Mouse (Mus musculus): Measurements from ENCODE around the gene Gale. TPM values are rescaled to one million over a fixed set of nuclear protein-coding genes. Genes with fewer than 3 reads are reported as not detected.

The Gale gene
- polyA plus RNA-seq, 1 experiment from 2014 or later = 23.1 TPM

DNA sequence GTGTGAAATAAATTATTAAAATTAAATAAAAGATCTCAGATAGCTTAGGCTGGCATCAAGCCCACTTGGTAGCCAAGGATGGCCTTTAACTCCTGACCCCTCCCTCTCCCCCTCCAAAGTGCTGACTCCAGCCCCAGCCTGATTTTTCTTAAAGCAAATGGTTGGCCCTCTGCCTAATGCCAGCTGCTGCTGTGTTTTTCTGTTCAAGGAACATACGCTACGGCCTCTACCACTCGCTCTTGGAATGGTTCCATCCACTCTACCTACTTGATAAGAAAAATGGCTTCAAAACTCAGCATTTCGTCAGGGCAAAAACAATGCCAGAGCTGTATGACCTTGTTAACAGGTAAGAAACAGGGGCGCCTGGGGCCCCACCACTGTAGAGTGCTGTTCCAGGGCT, 38.2 kb upstream of the Gale start:
- Histone ChIP-seq H3K9me3 (replicated peaks; ENCODE audit: control insufficient read depth, low read length) (no peaks in the 10 kb centered on the region), H3K27ac (replicated peaks; ENCODE audit: low read depth, low read length) (no peak overlapping the region), H3K4me1 (ENCODE audit: control insufficient read depth, insufficient read depth, low read length) (peaks cover 2% of the 10 kb centered on the region; the same call in 1 of the 2 replicates), H3K9ac (replicated peaks; ENCODE audit: low read length) (no peak overlapping the region), H3K4me3 (ENCODE audit: low read depth, low read length) (no peak overlapping the region), H3K27me3 (ENCODE audit: control insufficient read depth, insufficient read depth, low read length) (no peaks in the 10 kb centered on the region), H3K36me3 (replicated peaks; ENCODE audit: control insufficient read depth, insufficient read depth, low read depth, low read length) (no peaks in the 10 kb centered on the region; the same call in 1 of the 2 replicates), H3K4me2 (ENCODE audit: low read depth, low read length) (no peak overlapping the region)
- DNase-seq (ENCODE audit: low spot score) = no peak
- 82% methylated on average over 5 of the region's 5 CpGs for WGBS
- no peak for ATAC-seq (replicated peaks; ENCODE audit: insufficient number of reproducible peaks, low FRiP score, low TSS enrichment, low read depth)

DNA sequence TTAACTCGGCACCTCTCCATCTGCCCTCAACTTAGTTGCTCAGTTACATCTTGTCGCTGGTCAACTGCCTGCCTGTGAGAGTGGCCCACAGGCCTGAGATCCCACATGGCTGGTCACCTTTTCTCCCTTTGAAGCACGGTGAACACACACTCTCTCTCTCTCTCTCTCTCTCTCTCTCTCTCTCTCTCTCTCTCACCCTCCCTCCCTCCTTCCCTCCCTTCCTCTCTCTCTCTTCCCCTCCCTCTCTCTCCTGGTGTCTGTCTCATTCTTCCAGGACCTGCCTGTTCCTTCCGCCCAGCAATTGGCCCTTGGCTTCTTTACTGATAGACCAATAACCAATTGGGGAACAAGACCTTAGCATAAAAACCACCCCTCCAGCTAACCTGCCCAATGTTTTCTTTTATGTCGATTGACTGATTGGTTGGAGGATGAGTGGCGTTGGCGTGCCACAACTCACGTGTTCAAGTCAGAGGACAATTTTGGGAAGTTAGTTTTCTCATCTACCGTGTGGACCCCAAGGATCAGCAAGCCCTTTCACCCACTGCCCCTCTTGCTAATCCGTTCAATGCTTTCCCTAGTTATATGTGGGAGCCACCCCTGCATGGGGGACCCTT, 37.2 kb upstream of the Gale start:
- DNase-seq (ENCODE audit: low spot score) (no peak), ATAC-seq (replicated peaks; ENCODE audit: insufficient number of reproducible peaks, low FRiP score, low TSS enrichment, low read depth) (no peak)
- no peaks in the 10 kb centered on the region for H3K27me3 ChIP-seq (ENCODE audit: control insufficient read depth, insufficient read depth, low read length)
- H3K4me1 ChIP-seq (ENCODE audit: control insufficient read depth, insufficient read depth, low read length) = peaks cover 2% of the 10 kb centered on the region; the same call in 1 of the 2 replicates
- H3K9ac ChIP-seq (replicated peaks; ENCODE audit: low read length) = no peak overlapping the region
- no peaks in the 10 kb centered on the region; the same call in 1 of the 2 replicates for H3K36me3 ChIP-seq (replicated peaks; ENCODE audit: control insufficient read depth, insufficient read depth, low read depth, low read length)
- no peak overlapping the region for H3K4me2 ChIP-seq (ENCODE audit: low read depth, low read length)
- 85% methylated on average over 10 of the region's 10 CpGs for WGBS
- H3K27ac ChIP-seq (replicated peaks; ENCODE audit: low read depth, low read length) = no peak overlapping the region
- H3K9me3 ChIP-seq (replicated peaks; ENCODE audit: control insufficient read depth, low read length) = no peaks in the 10 kb centered on the region
- no peak overlapping the region for H3K4me3 ChIP-seq (ENCODE audit: low read depth, low read length)

DNA sequence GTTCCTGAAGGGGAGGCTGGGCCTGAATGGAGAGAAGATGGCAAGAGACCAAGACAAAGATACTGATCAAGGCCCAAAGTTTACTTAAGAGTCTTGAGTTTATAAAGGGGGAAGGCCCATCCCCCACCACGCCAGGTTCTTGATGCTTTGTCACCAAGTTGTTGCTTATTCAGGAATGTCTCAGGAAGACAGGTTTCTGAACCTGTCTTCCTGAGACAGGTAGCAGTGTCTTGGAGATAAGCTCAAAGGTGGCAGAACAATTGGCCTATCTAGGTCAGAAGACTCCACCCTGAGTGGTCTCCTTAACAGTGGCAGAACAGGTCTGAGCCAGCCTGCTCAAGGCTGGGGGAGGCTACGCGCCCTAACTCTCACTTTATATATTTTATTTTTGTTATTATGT, 36.7 kb upstream of the Gale start:
- no peak for DNase-seq (ENCODE audit: low spot score)
- Histone ChIP-seq H3K9ac (replicated peaks; ENCODE audit: low read length) (no peak overlapping the region), H3K4me1 (ENCODE audit: control insufficient read depth, insufficient read depth, low read length) (peaks cover 1% of the 10 kb centered on the region; the same call in 1 of the 2 replicates), H3K9me3 (replicated peaks; ENCODE audit: control insufficient read depth, low read length) (no peaks in the 10 kb centered on the region), H3K36me3 (replicated peaks; ENCODE audit: control insufficient read depth, insufficient read depth, low read depth, low read length) (no peaks in the 10 kb centered on the region; the same call in 1 of the 2 replicates), H3K4me3 (ENCODE audit: low read depth, low read length) (no peak overlapping the region), H3K27me3 (ENCODE audit: control insufficient read depth, insufficient read depth, low read length) (no peaks in the 10 kb centered on the region), H3K27ac (replicated peaks; ENCODE audit: low read depth, low read length) (no peak overlapping the region), H3K4me2 (ENCODE audit: low read depth, low read length) (no peak overlapping the region)
- whole genome bisulfite sequencing = 89% methylated on average over 3 of the region's 3 CpGs
- ATAC-seq (replicated peaks; ENCODE audit: insufficient number of reproducible peaks, low FRiP score, low TSS enrichment, low read depth) = no peak

DNA sequence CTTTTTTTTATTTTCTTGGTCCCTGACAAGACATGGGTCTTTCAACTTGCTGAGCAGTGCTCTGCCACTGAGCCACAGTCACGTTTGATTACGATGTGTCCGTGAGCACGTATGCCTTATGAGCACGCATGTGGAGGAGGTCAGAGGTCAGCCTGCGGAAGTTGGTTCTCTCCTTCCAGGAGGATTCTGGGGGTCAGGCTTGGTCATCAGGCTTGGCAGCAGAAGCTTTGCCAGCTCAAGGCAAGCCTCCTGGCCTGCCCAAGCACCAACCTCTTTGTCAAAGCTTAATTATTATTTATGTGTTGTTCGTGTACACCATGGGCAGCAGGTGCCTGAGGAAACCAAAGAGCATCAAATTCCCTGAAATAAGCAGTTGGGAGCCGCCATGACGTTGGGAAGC, 35.2 kb upstream of the Gale start:
- no peak for DNase-seq (ENCODE audit: low spot score)
- no peak overlapping the region for H3K9ac ChIP-seq (replicated peaks; ENCODE audit: low read length)
- H3K4me1 ChIP-seq (ENCODE audit: control insufficient read depth, insufficient read depth, low read length) = no peaks in the 10 kb centered on the region
- no peak overlapping the region for H3K4me2 ChIP-seq (ENCODE audit: low read depth, low read length)
- H3K27me3 ChIP-seq (ENCODE audit: control insufficient read depth, insufficient read depth, low read length) = no peaks in the 10 kb centered on the region
- ATAC-seq (replicated peaks; ENCODE audit: insufficient number of reproducible peaks, low FRiP score, low TSS enrichment, low read depth) = no peak
- no peaks in the 10 kb centered on the region; the same call in 1 of the 2 replicates for H3K36me3 ChIP-seq (replicated peaks; ENCODE audit: control insufficient read depth, insufficient read depth, low read depth, low read length)
- no peaks in the 10 kb centered on the region for H3K9me3 ChIP-seq (replicated peaks; ENCODE audit: control insufficient read depth, low read length)
- WGBS = 79% methylated on average over 9 of the region's 9 CpGs
- H3K27ac ChIP-seq (replicated peaks; ENCODE audit: low read depth, low read length) = no peak overlapping the region
- H3K4me3 ChIP-seq (ENCODE audit: low read depth, low read length) = no peak overlapping the region

DNA sequence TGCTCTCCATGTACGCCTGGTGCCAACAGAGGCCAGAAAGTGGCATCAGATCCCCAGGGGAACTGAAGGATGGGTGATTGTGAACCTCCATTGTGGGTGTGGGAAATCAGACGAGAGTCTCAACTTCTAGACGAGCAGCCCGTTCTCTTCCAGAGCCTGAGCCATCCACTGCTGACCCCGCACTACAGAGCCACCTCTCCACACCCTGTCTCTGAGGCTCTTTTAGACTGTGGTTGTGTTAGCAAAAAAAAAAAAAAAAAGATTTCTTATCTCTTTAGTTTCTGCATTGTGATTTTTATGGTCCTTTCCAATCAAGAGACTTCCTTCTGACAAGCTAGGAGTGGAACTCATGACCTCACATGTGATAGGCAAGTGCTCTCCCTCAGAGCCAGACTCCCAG, 34.1 kb upstream of the Gale start:
- Histone ChIP-seq H3K9ac (replicated peaks; ENCODE audit: low read length) (no peak overlapping the region), H3K4me1 (ENCODE audit: control insufficient read depth, insufficient read depth, low read length) (no peaks in the 10 kb centered on the region), H3K27me3 (ENCODE audit: control insufficient read depth, insufficient read depth, low read length) (no peaks in the 10 kb centered on the region), H3K36me3 (replicated peaks; ENCODE audit: control insufficient read depth, insufficient read depth, low read depth, low read length) (no peaks in the 10 kb centered on the region; the same call in 1 of the 2 replicates), H3K27ac (replicated peaks; ENCODE audit: low read depth, low read length) (no peak overlapping the region), H3K4me2 (ENCODE audit: low read depth, low read length) (no peak overlapping the region), H3K4me3 (ENCODE audit: low read depth, low read length) (no peak overlapping the region), H3K9me3 (replicated peaks; ENCODE audit: control insufficient read depth, low read length) (no peaks in the 10 kb centered on the region)
- ATAC-seq (replicated peaks; ENCODE audit: insufficient number of reproducible peaks, low FRiP score, low TSS enrichment, low read depth) (no peak), DNase-seq (ENCODE audit: low spot score) (no peak)
- 85% methylated on average over 5 of the region's 5 CpGs for WGBS

DNA sequence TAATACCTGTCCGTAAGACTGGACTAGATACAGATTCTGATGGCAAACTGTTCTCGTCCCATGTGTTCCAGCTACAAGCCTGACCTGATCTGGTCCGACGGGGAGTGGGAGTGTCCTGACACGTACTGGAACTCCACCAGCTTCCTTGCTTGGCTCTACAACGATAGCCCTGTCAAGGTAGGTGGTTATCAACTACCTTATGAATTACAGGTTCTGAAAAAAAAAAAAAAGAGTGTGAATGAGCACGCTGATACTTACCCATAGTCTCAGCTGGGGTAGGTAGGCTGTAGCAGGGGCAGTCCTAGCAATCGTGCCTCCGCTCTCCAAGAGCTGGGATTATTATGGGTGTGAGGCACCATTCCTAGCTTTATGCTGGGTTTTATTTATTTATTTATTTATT, 33.7 kb upstream of the Gale start:
- ATAC-seq (replicated peaks; ENCODE audit: insufficient number of reproducible peaks, low FRiP score, low TSS enrichment, low read depth) (no peak), DNase-seq (ENCODE audit: low spot score) (no peak)
- Histone ChIP-seq H3K4me2 (ENCODE audit: low read depth, low read length) (no peak overlapping the region), H3K36me3 (replicated peaks; ENCODE audit: control insufficient read depth, insufficient read depth, low read depth, low read length) (no peaks in the 10 kb centered on the region; the same call in 1 of the 2 replicates), H3K9me3 (replicated peaks; ENCODE audit: control insufficient read depth, low read length) (no peaks in the 10 kb centered on the region), H3K4me1 (ENCODE audit: control insufficient read depth, insufficient read depth, low read length) (no peaks in the 10 kb centered on the region), H3K9ac (replicated peaks; ENCODE audit: low read length) (no peak overlapping the region), H3K4me3 (ENCODE audit: low read depth, low read length) (no peak overlapping the region), H3K27me3 (ENCODE audit: control insufficient read depth, insufficient read depth, low read length) (no peaks in the 10 kb centered on the region), H3K27ac (replicated peaks; ENCODE audit: low read depth, low read length) (no peak overlapping the region)
- 91% methylated on average over 9 of the region's 9 CpGs for WGBS

DNA sequence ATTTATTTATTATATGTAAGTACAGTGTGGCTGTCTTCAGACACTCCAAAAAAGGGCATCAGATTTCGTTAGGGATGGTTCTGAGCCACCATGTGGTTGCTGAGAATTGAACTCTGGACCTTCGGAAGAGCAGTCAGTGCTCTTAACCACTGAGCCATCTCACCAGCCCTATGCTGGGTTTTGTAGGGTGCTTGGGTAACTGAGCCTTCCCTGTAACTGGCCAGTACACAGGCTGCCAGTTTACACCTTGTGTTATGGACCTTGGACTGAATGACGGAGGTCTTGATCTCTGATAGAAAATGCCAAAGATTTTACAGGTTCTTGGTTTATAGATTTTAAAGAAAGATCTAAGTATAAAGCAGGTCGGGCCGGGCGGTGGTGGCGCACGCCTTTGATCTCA, 33.3 kb upstream of the Gale start:
- no peaks in the 10 kb centered on the region; the same call in 1 of the 2 replicates for H3K36me3 ChIP-seq (replicated peaks; ENCODE audit: control insufficient read depth, insufficient read depth, low read depth, low read length)
- H3K4me3 ChIP-seq (ENCODE audit: low read depth, low read length) = no peak overlapping the region
- no peaks in the 10 kb centered on the region for H3K27me3 ChIP-seq (ENCODE audit: control insufficient read depth, insufficient read depth, low read length)
- WGBS = 91% methylated on average over 8 of the region's 8 CpGs
- no peaks in the 10 kb centered on the region for H3K9me3 ChIP-seq (replicated peaks; ENCODE audit: control insufficient read depth, low read length)
- no peak overlapping the region for H3K9ac ChIP-seq (replicated peaks; ENCODE audit: low read length)
- ATAC-seq (replicated peaks; ENCODE audit: insufficient number of reproducible peaks, low FRiP score, low TSS enrichment, low read depth) (no peak), DNase-seq (ENCODE audit: low spot score) (no peak)
- no peak overlapping the region for H3K4me2 ChIP-seq (ENCODE audit: low read depth, low read length)
- H3K4me1 ChIP-seq (ENCODE audit: control insufficient read depth, insufficient read depth, low read length) = no peaks in the 10 kb centered on the region
- H3K27ac ChIP-seq (replicated peaks; ENCODE audit: low read depth, low read length) = no peak overlapping the region

DNA sequence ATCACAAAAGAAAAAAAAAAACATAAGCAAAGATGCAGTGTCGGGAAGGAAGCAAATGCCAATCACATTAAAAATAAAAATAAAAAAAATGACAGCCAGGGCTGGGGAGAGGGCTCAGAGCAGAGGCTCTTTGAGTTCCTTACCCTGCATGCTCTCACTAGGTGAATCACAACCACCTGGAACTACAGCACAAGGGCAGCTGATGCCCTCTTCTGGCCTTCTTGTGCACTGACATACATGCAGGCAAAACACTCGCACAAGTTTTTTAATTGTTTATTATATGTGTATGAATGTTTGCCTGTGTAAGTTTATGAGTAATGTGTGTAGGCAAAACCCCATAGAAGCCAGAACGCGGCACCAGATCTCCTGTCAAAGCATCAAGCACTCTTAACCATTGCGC, 31.7 kb upstream of the Gale start:
- Histone ChIP-seq H3K27me3 (ENCODE audit: control insufficient read depth, insufficient read depth, low read length) (no peaks in the 10 kb centered on the region), H3K4me1 (ENCODE audit: control insufficient read depth, insufficient read depth, low read length) (no peaks in the 10 kb centered on the region), H3K4me2 (ENCODE audit: low read depth, low read length) (no peak overlapping the region), H3K9me3 (replicated peaks; ENCODE audit: control insufficient read depth, low read length) (no peaks in the 10 kb centered on the region), H3K4me3 (ENCODE audit: low read depth, low read length) (no peak overlapping the region), H3K36me3 (replicated peaks; ENCODE audit: control insufficient read depth, insufficient read depth, low read depth, low read length) (no peaks in the 10 kb centered on the region), H3K27ac (replicated peaks; ENCODE audit: low read depth, low read length) (no peak overlapping the region), H3K9ac (replicated peaks; ENCODE audit: low read length) (no peak overlapping the region)
- DNase-seq (ENCODE audit: low spot score) (peak; percentile 56), ATAC-seq (replicated peaks; ENCODE audit: insufficient number of reproducible peaks, low FRiP score, low TSS enrichment, low read depth) (no peak)
- 69% methylated on average over 5 of the region's 5 CpGs for WGBS
